Mouse (Mus musculus): ENCODE data around the gene Rpgrip1l.

The Rpgrip1l gene

GRCm38 (mm10) chr8:91198036-91198435, 115.0 kb downstream of the Rpgrip1l start:
- peak in 1 of 2 experiments; percentile 16 for DNase-seq

GRCm38 (mm10) chr8:91197233-91197632, 115.8 kb downstream of the Rpgrip1l start:
- no peak for DNase-seq

DNA sequence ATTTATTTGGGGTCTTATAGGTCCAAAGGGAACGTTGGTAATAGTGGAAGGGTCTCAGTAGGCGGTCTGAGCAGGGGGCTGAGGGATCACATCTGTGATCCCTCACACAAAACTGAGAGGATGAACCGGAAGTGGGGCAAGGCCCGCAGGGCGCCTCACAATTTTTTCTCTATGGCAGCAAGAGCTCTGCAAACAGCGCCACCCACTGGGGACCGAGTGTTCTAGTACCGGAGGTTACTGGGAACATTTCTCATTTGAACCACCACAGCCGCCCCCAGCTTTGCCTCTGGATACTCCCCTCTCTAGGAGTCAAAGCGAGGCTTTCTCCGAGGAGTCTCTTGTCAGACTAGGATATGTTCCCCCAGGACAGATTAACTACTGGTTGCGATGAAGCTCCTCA, 116.4 kb downstream of the Rpgrip1l start:
- peak; percentile 34 to 38 for DNase-seq

- DNase-seq: peak; percentile 68 to 76
These were observed 119.0 kb downstream of the Rpgrip1l start for GRCm38 (mm10) chr8:91194081-91194480.

DNA sequence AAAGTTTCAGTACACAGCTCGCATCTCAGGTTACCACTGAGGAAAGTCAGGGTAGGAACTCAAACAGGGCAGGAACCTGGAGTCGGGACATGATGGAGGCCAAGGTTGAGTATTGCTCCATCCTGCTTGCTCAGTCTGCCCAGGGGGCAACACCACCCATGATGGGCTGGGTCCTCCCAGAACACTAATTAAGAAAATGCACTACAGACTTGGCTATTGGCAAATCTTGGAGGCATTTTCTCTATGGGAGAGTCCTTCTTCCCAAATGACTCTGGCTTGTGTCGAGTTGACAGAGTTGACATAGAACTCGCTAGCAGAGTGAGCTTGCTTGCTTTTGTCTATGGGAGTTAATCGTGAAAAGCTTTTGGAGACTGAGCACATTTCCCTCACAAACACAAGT, 120.1 kb downstream of the Rpgrip1l start:
- no peak for DNase-seq

GRCm38 (mm10) chr8:91190816-91191340, 122.2 kb downstream of the Rpgrip1l start:
- DNase-seq: peak; percentile 74 to 77

DNA sequence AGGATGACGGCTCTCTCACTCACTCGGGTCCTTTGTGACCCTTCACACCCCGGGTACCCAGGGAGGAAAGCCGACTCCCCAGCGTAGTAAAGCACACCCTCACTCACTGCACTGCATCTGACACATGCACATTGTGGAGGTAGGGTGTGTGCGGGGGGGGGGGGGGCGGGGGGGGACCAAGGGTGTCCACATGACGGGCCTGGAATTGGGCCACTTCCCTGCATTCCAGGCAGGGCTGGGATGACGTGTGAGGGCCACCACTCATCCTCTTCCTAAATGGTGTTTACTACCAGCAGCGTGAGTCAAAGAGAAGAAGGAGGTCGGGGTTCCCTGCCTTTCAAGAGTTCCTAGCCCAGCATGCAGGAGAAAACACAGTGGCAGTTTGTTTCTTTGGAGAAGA, 124.9 kb downstream of the Rpgrip1l start:
- DNase-seq: no peak

- DNase-seq: no peak
These were observed 126.7 kb downstream of the Rpgrip1l start for GRCm38 (mm10) chr8:91186372-91186771.

DNA sequence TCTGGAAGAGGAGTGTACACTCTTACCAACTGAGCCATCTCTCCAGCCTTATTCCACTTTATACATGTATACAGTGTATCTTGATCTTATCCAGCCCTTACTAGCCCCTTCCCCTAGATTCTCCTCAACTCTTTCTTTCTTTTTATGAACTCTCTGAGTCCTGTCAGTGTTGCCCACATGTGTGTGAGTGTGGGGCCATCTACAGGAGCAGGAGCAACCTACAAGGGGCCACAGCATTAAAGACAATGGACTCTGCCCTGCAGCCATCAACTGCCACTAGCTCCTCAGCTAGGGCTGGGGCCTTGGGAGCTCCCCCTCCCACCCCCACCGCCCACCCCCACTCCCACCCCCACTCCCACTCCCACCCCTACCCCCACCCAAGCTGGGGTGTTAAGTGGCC, 135.4 kb downstream of the Rpgrip1l start:
- no peak for DNase-seq

DNA sequence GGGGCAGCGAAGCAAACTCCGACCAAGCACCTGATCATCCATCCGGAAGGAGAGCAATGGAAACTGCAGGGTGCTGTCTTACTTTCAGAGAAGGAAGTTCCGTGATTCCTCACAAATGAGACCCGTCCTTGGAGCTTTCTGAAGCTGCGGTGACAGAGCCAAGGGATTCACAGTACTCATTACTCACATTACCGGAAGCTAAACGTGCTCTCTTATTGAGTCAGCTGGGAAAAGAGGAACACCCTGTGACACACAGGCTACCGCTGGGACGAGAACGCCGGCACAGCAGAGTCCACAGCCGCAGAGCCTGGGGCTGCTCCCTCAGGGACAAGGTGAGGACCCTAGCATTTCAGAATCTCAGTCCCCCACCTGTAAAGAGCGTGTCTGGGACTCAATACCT, 136.9 kb downstream of the Rpgrip1l start:
- no peak for DNase-seq

GRCm38 (mm10) chr8:91171605-91172004, 141.5 kb downstream of the Rpgrip1l start:
- peak in 1 of 2 experiments; percentile 20 for DNase-seq

GRCm38 (mm10) chr8:91170914-91171313, 142.1 kb downstream of the Rpgrip1l start:
- peak in 1 of 2 experiments; percentile 17 for DNase-seq

- no peak for DNase-seq
These were observed 142.9 kb downstream of the Rpgrip1l start for GRCm38 (mm10) chr8:91170152-91170551.

Data from cerebellum, postnatal 10 days (tissue).